Mouse (Mus musculus): ENCODE results near the gene Zmym4.

- TF ChIP-seq POLR2A (IDR thresholded peaks at IDR 0.05; ENCODE audit: control insufficient read depth, low read depth, low read length) (no peak), CTCF (IDR thresholded peaks at IDR 0.05; ENCODE audit: control insufficient read depth, insufficient read depth, insufficient replicate concordance, low read depth, low read length) (no peak)
Measured at GRCm38 (mm10) chr4:126838799-126839198, 129.1 kb downstream of the Zmym4 start.

Measured in testis, adult 2 months (tissue).